Mouse (Mus musculus): ENCODE data around the gene Angpt4. TPM values are rescaled to one million over a fixed set of nuclear protein-coding genes. Genes with fewer than 3 reads are reported as not detected.

The Angpt4 gene
- total and polyA plus RNA-seq, 3 experiments, result 0.23 to 1.0 (median 0.27) TPM

DNA sequence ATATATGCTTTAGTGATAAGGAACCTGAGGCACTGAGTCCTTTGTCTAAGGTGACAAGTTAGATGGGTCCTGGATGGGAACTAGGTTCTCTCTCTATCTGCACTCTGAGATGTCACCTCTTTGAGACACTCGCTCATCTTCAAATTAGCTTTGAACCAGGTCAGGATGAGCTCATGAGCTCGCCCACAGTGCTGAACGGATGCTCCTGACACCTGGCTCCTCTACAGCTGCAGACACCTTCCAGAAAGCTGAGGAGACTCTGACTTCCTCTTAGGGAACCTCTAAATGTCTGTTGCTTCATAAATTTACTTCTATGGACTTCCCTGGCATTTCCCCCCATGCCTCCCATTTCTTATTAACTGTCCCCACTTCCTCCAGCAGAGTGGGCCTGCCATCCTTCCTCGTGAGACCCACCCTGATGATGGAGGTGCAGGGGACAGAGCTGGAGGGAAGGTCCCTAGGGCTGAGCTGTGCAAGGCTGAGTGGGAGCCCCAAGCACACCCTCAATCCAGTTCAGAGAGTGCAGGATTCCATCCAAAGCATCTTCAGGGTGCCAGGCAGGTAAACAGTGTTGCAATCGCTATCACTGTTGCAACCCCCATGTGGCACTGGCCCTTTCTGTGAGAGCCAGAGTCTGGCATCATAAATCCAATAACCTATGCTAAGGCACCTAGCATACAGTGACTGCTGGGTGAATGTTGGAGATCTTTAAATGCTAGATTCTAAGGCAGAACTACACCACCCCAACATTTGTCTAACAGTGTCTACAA lies 28.8 kb downstream of the Angpt4 start:
- DNase-seq, result no peak
- peaks cover 2% of the 10 kb centered on the region; the same call in 1 of the 2 replicates for H3K4me1 ChIP-seq (ENCODE audit: control insufficient read depth, insufficient read depth, low read length)
- TF ChIP-seq POLR2A (IDR thresholded peaks at IDR 0.05; ENCODE audit: insufficient read depth, low read depth, low read length), result no peak
- TF ChIP-seq EP300 (IDR thresholded peaks at IDR 0.05; ENCODE audit: insufficient read depth, low read depth, low read length), result no peak
- TF ChIP-seq CTCF (IDR thresholded peaks at IDR 0.05), result no peak
- no peak overlapping the region for H3K27ac ChIP-seq
- H3K9ac ChIP-seq (ENCODE audit: low read depth, low read length), result no peak overlapping the region
- intact Hi-C loops (cut with DNase I), result loop anchor here (5.0 kb wide), 1 partner anchor 63 kb away; no protein-coding TSS in a partner anchor
- no peaks in the 10 kb centered on the region for H3K36me3 ChIP-seq (ENCODE audit: control insufficient read depth, insufficient read depth, low read length)
- WGBS, result 60% methylated on average over 5 of the region's 5 CpGs
- no peaks in the 10 kb centered on the region for H3K79me2 ChIP-seq (replicated peaks; ENCODE audit: control insufficient read depth, insufficient read depth, low read length)
- H3K27me3 ChIP-seq (ENCODE audit: control insufficient read depth, insufficient read depth, low read length), result no peaks in the 10 kb centered on the region
- H3K4me3 ChIP-seq, result no peak overlapping the region

DNA sequence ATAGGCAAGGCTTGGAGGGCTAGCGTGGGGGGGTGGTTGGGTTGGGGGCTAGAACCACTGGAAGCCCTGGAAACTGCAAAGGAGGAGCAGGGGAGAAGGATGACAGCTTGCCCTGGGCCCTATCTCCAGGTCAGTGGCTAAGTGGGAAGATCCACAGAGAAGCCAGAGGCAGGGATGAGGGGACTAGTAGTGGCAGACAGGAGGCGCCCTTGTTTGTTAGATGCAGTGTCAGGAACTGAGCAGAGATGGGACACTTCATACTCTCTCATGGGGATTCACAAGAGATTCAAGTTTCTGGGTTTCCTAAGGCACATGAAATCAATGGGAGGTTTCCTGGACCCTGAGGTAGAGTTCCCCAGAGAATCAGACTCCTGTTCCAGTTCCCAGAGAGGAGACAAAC lies 30.3 kb downstream of the Angpt4 start:
- peak; percentile 56 to 73 for DNase-seq
- no peaks in the 10 kb centered on the region for H3K27me3 ChIP-seq (ENCODE audit: control insufficient read depth, insufficient read depth, low read length)
- 39% methylated on average over 2 of the region's 2 CpGs for WGBS

DNA sequence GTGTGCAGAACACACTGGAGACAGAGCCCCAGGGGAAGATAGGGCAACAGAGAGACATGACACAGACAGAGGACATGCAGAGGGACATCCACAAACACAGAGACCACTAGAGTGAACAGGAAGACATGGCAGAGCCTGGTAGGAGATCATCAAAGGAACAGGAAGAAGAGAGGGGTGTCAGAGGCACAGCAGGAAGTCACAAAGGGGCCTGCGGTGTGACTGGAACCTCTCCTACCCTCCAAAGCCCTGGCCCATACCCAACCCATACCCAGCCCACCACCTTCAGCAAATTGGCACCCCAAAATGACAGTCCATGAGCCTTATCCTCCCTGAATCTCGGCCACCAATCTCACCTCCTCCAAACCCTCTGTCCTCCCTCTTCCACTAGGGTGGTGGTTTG lies 33.1 kb downstream of the Angpt4 start:
- no peak overlapping the region for H3K27ac ChIP-seq
- 45% methylated on average over 2 of the region's 2 CpGs for WGBS
- no peak overlapping the region for H3K4me3 ChIP-seq
- TF ChIP-seq EP300 (IDR thresholded peaks at IDR 0.05; ENCODE audit: insufficient read depth, low read depth, low read length), result no peak
- no peak for TF ChIP-seq POLR2A (IDR thresholded peaks at IDR 0.05; ENCODE audit: insufficient read depth, low read depth, low read length)
- H3K4me1 ChIP-seq (ENCODE audit: control insufficient read depth, insufficient read depth, low read length), result no peaks in the 10 kb centered on the region; the same call in 1 of the 2 replicates
- H3K36me3 ChIP-seq (ENCODE audit: control insufficient read depth, insufficient read depth, low read length), result no peaks in the 10 kb centered on the region
- intact Hi-C loops (cut with DNase I), result no loop called here
- H3K9ac ChIP-seq (ENCODE audit: low read depth, low read length), result no peak overlapping the region
- no peaks in the 10 kb centered on the region for H3K27me3 ChIP-seq (ENCODE audit: control insufficient read depth, insufficient read depth, low read length)
- H3K79me2 ChIP-seq (replicated peaks; ENCODE audit: control insufficient read depth, insufficient read depth, low read length), result no peaks in the 10 kb centered on the region
- no peak for DNase-seq

More for the DNA sequence above, 30.3 kb downstream of the Angpt4 start:
- H3K36me3 ChIP-seq (ENCODE audit: control insufficient read depth, insufficient read depth, low read length), result no peaks in the 10 kb centered on the region
- TF ChIP-seq POLR2A (IDR thresholded peaks at IDR 0.05; ENCODE audit: insufficient read depth, low read depth, low read length), result no peak
- TF ChIP-seq EP300 (IDR thresholded peaks at IDR 0.05; ENCODE audit: insufficient read depth, low read depth, low read length), result peak; percentile 70; the same call in 1 of the 2 replicates
- peak; percentile 89 for TF ChIP-seq CTCF (IDR thresholded peaks at IDR 0.05)
- no peak overlapping the region for H3K27ac ChIP-seq
- intact Hi-C loops (cut with DNase I), result loop anchor here (1.0 kb wide), 1 partner anchor 53 kb away; no protein-coding TSS in a partner anchor
- no peaks in the 10 kb centered on the region for H3K79me2 ChIP-seq (replicated peaks; ENCODE audit: control insufficient read depth, insufficient read depth, low read length)
- no peak overlapping the region for H3K9ac ChIP-seq (ENCODE audit: low read depth, low read length)
- H3K4me3 ChIP-seq, result no peak overlapping the region
- peaks cover 2% of the 10 kb centered on the region; the same call in 1 of the 2 replicates for H3K4me1 ChIP-seq (ENCODE audit: control insufficient read depth, insufficient read depth, low read length)

DNA sequence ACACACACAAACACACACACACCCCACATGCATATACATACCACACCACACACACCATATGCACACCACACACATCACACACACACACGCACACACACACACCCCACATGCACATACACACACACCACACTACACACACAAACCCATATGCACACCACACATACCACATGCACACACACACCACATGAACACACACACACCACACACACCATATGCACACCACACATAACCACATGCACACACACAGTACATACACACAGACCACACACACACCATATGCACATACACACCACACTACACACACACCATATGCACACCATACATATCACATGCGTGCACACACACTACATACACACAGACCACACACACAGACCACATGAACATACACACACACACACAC lies 36.6 kb downstream of the Angpt4 start:
- intact Hi-C loops (cut with DNase I), result no loop called here
- no peak overlapping the region for H3K9ac ChIP-seq (ENCODE audit: low read depth, low read length)
- TF ChIP-seq POLR2A (IDR thresholded peaks at IDR 0.05; ENCODE audit: insufficient read depth, low read depth, low read length) (no peak), CTCF (IDR thresholded peaks at IDR 0.05) (no peak), EP300 (IDR thresholded peaks at IDR 0.05; ENCODE audit: insufficient read depth, low read depth, low read length) (no peak)
- no peaks in the 10 kb centered on the region for H3K79me2 ChIP-seq (replicated peaks; ENCODE audit: control insufficient read depth, insufficient read depth, low read length)
- no peaks in the 10 kb centered on the region for H3K36me3 ChIP-seq (ENCODE audit: control insufficient read depth, insufficient read depth, low read length)
- no peak overlapping the region for H3K4me3 ChIP-seq
- no peaks in the 10 kb centered on the region for H3K27me3 ChIP-seq (ENCODE audit: control insufficient read depth, insufficient read depth, low read length)
- no peak for DNase-seq
- H3K4me1 ChIP-seq (ENCODE audit: control insufficient read depth, insufficient read depth, low read length), result no peaks in the 10 kb centered on the region; the same call in 1 of the 2 replicates
- H3K27ac ChIP-seq, result no peak overlapping the region
- 98% methylated on average over 2 of the region's 2 CpGs for WGBS

DNA sequence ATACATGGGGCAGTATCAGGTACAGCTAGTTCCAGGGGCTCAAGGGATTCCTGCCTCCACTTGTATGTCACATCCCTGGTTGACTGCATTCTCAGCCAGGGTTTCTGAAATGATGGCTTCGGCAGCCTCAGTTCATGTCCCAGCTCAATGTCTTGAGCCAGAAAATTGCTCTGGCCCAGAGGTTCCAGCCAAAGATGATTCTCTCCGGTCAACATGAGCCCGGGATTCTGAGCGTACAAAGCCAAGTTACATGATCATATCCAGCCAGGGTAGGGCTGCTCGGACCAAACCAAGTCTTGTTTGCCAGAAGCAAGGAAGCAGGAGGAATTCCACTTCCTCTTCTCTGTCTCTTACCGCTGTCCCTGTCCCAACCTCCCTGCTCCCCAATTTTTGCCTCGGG lies 37.3 kb downstream of the Angpt4 start:
- peak; percentile 23 to 31 for DNase-seq
- no peak overlapping the region for H3K9ac ChIP-seq (ENCODE audit: low read depth, low read length)
- H3K4me3 ChIP-seq, result no peak overlapping the region
- no peaks in the 10 kb centered on the region for H3K27me3 ChIP-seq (ENCODE audit: control insufficient read depth, insufficient read depth, low read length)
- intact Hi-C loops (cut with DNase I), result no loop called here
- WGBS, result 66% methylated on average over 7 of the region's 7 CpGs
- no peaks in the 10 kb centered on the region for H3K36me3 ChIP-seq (ENCODE audit: control insufficient read depth, insufficient read depth, low read length)
- no peaks in the 10 kb centered on the region; the same call in 1 of the 2 replicates for H3K4me1 ChIP-seq (ENCODE audit: control insufficient read depth, insufficient read depth, low read length)
- H3K79me2 ChIP-seq (replicated peaks; ENCODE audit: control insufficient read depth, insufficient read depth, low read length), result no peaks in the 10 kb centered on the region
- TF ChIP-seq POLR2A (IDR thresholded peaks at IDR 0.05; ENCODE audit: insufficient read depth, low read depth, low read length) (no peak), CTCF (IDR thresholded peaks at IDR 0.05) (no peak), EP300 (IDR thresholded peaks at IDR 0.05; ENCODE audit: insufficient read depth, low read depth, low read length) (no peak)
- H3K27ac ChIP-seq, result no peak overlapping the region

Data from heart, adult 2 months (tissue).